Mouse (Mus musculus): Measurements from ENCODE around the gene Sbds. TPM values are rescaled to one million over a fixed set of nuclear protein-coding genes. Genes with fewer than 3 reads are reported as not detected.
"Not testable (repeated sequence)": the region's sequence is repeated elsewhere in the genome, so short reads cannot be mapped to it uniquely, and the experiment has no call there.

Sbds gene
- polyA plus RNA-seq, 1 experiment, result not detected

DNA sequence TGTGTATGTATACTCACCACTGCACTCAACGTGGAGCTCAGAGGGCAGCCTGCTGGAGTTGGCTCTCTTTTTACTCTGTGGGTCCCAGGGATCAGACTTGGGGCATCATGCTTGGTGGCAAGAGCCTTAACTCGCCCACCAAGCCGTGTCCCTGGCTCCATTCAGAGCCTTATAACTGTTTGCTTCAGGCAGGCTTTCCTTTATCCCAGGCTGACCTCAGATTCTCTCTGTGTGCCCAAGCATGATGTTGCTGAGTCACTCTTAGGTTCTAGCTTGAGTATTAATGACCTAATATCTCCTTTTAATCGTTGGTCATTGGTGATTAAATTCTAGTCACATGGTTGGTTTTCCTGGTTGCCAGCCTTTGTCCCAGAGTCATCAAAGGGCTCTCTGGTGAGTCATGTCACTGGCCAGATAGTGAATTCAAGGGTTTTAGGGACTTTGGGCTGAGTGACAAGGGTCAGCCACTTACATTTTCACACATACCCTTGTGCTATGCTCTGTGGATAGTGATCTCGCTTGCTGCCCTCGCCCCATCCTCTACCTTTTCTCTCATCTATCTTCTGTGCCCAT lies 9.2 kb upstream of the Sbds start:
- Histone ChIP-seq H3K4me1 (ENCODE audit: control insufficient read depth, insufficient read depth, low read length) (peaks cover 11% of the 10 kb centered on the region), H3K4me3 (ENCODE audit: insufficient read depth, low read depth, low read length) (no peak overlapping the region), H3K27ac (ENCODE audit: insufficient read depth, low read depth, low read length) (no peak overlapping the region)
- no peak for TF ChIP-seq CTCF (IDR thresholded peaks at IDR 0.05; ENCODE audit: insufficient read depth, low read depth, low read length)
- no peak for TF ChIP-seq POLR2A (IDR thresholded peaks at IDR 0.05; ENCODE audit: insufficient read depth, low read depth, low read length)
- WGBS, result 88% methylated on average over 6 of the region's 6 CpGs

DNA sequence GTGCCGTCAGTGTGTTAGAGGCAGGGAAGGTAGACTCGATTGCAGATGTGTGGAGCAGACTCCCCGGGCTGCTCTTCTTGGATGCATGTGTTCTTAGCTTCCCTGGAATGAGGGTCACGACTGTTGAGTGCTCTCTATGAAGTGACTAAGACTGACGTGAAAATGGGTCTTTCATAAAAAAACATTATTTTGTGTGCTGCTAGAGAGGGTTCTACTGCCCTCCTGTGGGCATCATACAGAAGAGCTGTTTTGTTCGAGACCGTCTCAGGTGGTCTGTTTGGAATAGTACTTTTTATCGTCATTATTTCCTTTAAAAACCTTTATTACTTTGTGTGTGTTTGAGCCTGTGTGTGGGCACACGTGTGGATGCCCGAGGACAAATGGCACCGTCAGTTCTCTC lies 8.1 kb upstream of the Sbds start:
- 63% methylated on average over 11 of the region's 11 CpGs for WGBS
- peaks cover 8% of the 10 kb centered on the region for H3K4me1 ChIP-seq (ENCODE audit: control insufficient read depth, insufficient read depth, low read length)
- no peak overlapping the region for H3K27ac ChIP-seq (ENCODE audit: insufficient read depth, low read depth, low read length)
- H3K4me3 ChIP-seq (ENCODE audit: insufficient read depth, low read depth, low read length), result no peak overlapping the region
- TF ChIP-seq CTCF (IDR thresholded peaks at IDR 0.05; ENCODE audit: insufficient read depth, low read depth, low read length) (no peak), POLR2A (IDR thresholded peaks at IDR 0.05; ENCODE audit: insufficient read depth, low read depth, low read length) (no peak)

GRCm38 (mm10) chr5:130257303-130257702 lies 2.0 kb upstream of the Sbds start:
- Histone ChIP-seq H3K4me1 (ENCODE audit: control insufficient read depth, insufficient read depth, low read length) (no peaks in the 10 kb centered on the region), H3K27ac (ENCODE audit: insufficient read depth, low read depth, low read length) (no peak overlapping the region), H3K4me3 (ENCODE audit: insufficient read depth, low read depth, low read length) (peak overlapping the region; percentile 99)
- 5% methylated on average over 8 of the region's 8 CpGs for WGBS
- no peak for TF ChIP-seq CTCF (IDR thresholded peaks at IDR 0.05; ENCODE audit: insufficient read depth, low read depth, low read length)
- TF ChIP-seq POLR2A (IDR thresholded peaks at IDR 0.05; ENCODE audit: insufficient read depth, low read depth, low read length), result no peak

- Histone ChIP-seq H3K27ac (ENCODE audit: insufficient read depth, low read depth, low read length) (no peak overlapping the region), H3K4me3 (ENCODE audit: insufficient read depth, low read depth, low read length) (peak overlapping the region; percentile 99), H3K4me1 (ENCODE audit: control insufficient read depth, insufficient read depth, low read length) (no peaks in the 10 kb centered on the region)
- under 1% methylated on average over 25 of the region's 25 CpGs for WGBS
- no peak for TF ChIP-seq CTCF (IDR thresholded peaks at IDR 0.05; ENCODE audit: insufficient read depth, low read depth, low read length)
- peak; percentile 58 for TF ChIP-seq POLR2A (IDR thresholded peaks at IDR 0.05; ENCODE audit: insufficient read depth, low read depth, low read length)
Observed at GRCm38 (mm10) chr5:130256678-130257271, 1.4 kb upstream of the Sbds start.

DNA sequence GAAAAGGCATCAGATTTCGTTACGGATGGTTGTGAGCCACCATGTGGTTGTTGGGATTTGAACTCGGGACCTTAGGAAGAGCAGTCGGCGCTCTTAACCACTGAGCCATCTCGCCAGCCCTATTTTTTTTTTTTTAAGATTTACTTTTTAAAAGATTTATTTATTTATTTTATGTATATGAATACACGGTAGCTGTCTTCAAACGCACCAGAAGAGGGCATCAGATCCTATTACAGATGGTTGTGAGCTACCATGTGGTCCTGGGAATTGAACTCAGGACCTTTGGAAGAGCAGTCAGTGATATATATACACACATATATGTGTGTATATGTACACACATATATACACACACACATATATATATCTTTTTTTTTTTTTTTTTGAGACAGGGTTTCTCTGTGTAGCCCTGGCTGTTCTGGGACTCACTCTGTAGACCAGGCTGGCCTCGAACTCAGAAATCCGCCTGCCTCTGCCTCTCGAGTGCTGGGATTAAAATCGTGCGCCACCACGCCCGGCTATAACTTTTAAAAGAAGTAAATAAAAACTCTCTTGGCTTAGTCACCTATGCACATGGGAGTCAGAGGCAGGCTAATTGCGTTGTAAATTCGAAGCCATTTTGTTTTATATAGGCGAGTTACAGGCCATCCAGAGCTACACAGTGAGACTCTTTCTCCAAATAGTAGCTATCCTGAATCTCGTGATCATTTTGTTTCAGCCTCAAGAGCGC lies 632 bp upstream of the Sbds start:
- not testable (repeated sequence) for H3K27ac ChIP-seq (ENCODE audit: insufficient read depth, low read depth, low read length); H3K4me1 ChIP-seq (ENCODE audit: control insufficient read depth, insufficient read depth, low read length); H3K4me3 ChIP-seq (ENCODE audit: insufficient read depth, low read depth, low read length)
- WGBS, result 25% methylated on average over 20 of the region's 20 CpGs

DNA sequence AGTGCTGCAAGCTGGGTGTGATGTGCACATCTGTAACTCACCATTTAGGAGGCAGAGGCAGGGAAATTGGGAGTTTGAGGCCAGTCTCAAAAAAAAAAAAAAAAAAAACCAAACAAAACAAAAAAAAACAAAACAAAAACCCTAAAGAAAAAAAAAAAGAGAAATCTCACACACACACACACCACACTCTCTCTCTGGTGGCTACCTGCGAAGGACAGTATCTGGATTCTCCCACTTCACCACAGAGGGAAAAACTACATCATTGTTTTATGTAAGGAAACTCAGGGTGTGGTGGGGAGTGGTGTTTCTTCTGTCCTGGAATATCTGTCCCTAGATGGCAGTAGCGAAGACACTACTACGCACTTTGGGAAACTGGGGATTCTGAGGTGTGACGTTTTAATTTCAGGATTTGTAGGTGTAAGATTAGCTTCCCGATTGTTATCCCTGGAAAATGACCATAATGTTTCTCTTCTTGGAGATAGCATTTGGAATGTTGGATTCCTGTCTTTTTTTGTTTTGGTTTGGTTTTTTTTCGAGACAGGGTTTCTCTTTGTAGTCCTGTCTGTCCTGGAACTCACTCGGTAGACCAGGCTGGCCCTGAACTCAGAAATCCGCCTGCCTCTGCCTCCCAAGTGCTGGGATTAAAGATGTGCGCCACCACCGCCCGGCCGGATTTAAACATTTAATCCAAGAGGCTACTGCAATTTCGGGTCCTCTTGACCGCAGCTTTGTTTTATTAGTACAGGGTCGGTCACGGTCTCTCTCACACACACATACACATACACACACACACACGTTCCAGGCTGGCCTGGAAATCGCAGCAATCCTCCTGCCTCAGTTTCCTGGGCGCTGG lies 940 bp downstream of the Sbds start:
- Histone ChIP-seq H3K4me3 (ENCODE audit: insufficient read depth, low read depth, low read length) (peak overlapping the region; percentile 91), H3K4me1 (ENCODE audit: control insufficient read depth, insufficient read depth, low read length) (no peaks in the 10 kb centered on the region), H3K27ac (ENCODE audit: insufficient read depth, low read depth, low read length) (0 out of 2 replicates have a peak overlapping the region, but pooled peaks have one; percentile 85)
- no peak for TF ChIP-seq CTCF (IDR thresholded peaks at IDR 0.05; ENCODE audit: insufficient read depth, low read depth, low read length)
- 13% methylated on average over 19 of the region's 19 CpGs for WGBS

GRCm38 (mm10) chr5:130247823-130248222 lies 7.5 kb downstream of the Sbds start:
- TF ChIP-seq CTCF (IDR thresholded peaks at IDR 0.05; ENCODE audit: insufficient read depth, low read depth, low read length) (no peak), POLR2A (IDR thresholded peaks at IDR 0.05; ENCODE audit: insufficient read depth, low read depth, low read length) (no peak)
- no peak overlapping the region for H3K27ac ChIP-seq (ENCODE audit: insufficient read depth, low read depth, low read length)
- H3K4me3 ChIP-seq (ENCODE audit: insufficient read depth, low read depth, low read length), result no peak overlapping the region
- 71% methylated on average over 5 of the region's 5 CpGs for WGBS
- H3K4me1 ChIP-seq (ENCODE audit: control insufficient read depth, insufficient read depth, low read length), result no peaks in the 10 kb centered on the region

- H3K27ac ChIP-seq (ENCODE audit: insufficient read depth, low read depth, low read length), result no peak overlapping the region
- H3K4me3 ChIP-seq (ENCODE audit: insufficient read depth, low read depth, low read length), result no peak overlapping the region
- H3K4me1 ChIP-seq (ENCODE audit: control insufficient read depth, insufficient read depth, low read length), result no peaks in the 10 kb centered on the region
- TF ChIP-seq CTCF (IDR thresholded peaks at IDR 0.05; ENCODE audit: insufficient read depth, low read depth, low read length), result no peak
- no peak for TF ChIP-seq POLR2A (IDR thresholded peaks at IDR 0.05; ENCODE audit: insufficient read depth, low read depth, low read length)
- 89% methylated on average over 12 of the region's 12 CpGs for WGBS
Observed at GRCm38 (mm10) chr5:130241426-130241825, 13.9 kb downstream of the Sbds start.

GRCm38 (mm10) chr5:130239856-130240255 lies 15.5 kb downstream of the Sbds start:
- no peak overlapping the region for H3K27ac ChIP-seq (ENCODE audit: insufficient read depth, low read depth, low read length)
- H3K4me3 ChIP-seq (ENCODE audit: insufficient read depth, low read depth, low read length), result no peak overlapping the region
- H3K4me1 ChIP-seq (ENCODE audit: control insufficient read depth, insufficient read depth, low read length), result no peaks in the 10 kb centered on the region
- no peak for TF ChIP-seq CTCF (IDR thresholded peaks at IDR 0.05; ENCODE audit: insufficient read depth, low read depth, low read length)
- no peak for TF ChIP-seq POLR2A (IDR thresholded peaks at IDR 0.05; ENCODE audit: insufficient read depth, low read depth, low read length)
- WGBS, result 91% methylated on average over 2 of the region's 2 CpGs

All from olfactory bulb, adult 2 months (tissue).